Mouse (Mus musculus) lung, adult 2 months (tissue): Measurements from ENCODE around the gene Paxx.

Experiments used
- CTCF ChIP-seq: fragments of 200-500 bp; IDR thresholded peaks from 2 replicates; pipeline ENCODE4 v1.5.1; 2011; ENCODE audit warnings: mild to moderate bottlenecking, low read length, control low read depth; ENCODE audit not compliant: insufficient read depth
- POLR2A ChIP-seq: fragments of 200-500 bp; IDR thresholded peaks from 2 replicates; pipeline ENCODE4 v1.6.1; 2011; ENCODE audit warnings: low read depth, mild to moderate bottlenecking, control low read depth, low read length, borderline replicate concordance; ENCODE audit errors: extremely low read depth

- TF ChIP-seq POLR2A: no peak
- no peak for TF ChIP-seq CTCF
Measured at GRCm38 (mm10) chr2:25423626-25424025, 37.3 kb downstream of the Paxx start.
